8 mouse cellular contexts compared by ENCODE assay signal in genomic region chr1:134361195-134361856, GRCm38 (mm10). TPM values are rescaled to one million over a fixed set of nuclear protein-coding genes. Genes with fewer than 3 reads are reported as not detected.
DNase-seq lines count a peak whose midpoint lies in the region; ATAC-seq and TF ChIP-seq lines count a peak whose summit lies in the region.

No protein-coding gene starts in this region.

- peaks cover 42% of the 10 kb centered on the region for H3K36me3 ChIP-seq in heart, embryonic 13.5 days
- peaks cover 15% of the 10 kb centered on the region for H3K36me3 ChIP-seq in ES-E14 (ENCODE audit: control insufficient read depth, insufficient read depth, low read length, poor library complexity, severe bottlenecking)
- peaks cover 24% of the 10 kb centered on the region for H3K36me3 ChIP-seq in forebrain, embryonic 12.5 days (replicated peaks)
- H3K36me3 ChIP-seq in liver, embryonic 11.5 days (ENCODE audit: control insufficient read depth, insufficient read depth, low read length) = peaks cover 15% of the 10 kb centered on the region
- H3K36me3 ChIP-seq in stomach, embryonic 14.5 days (ENCODE audit: control insufficient read depth, insufficient read depth, low read length) = peaks cover 22% of the 10 kb centered on the region

- in situ Hi-C loops in ES-E14 (cut with MboI; ENCODE audit: low sequenced_read_pairs in 2 of 2, unreplicated experiment in 2 of 2) = no loop called here

- H3K4me1 ChIP-seq in heart, embryonic 13.5 days = peaks cover 20% of the 10 kb centered on the region
- peaks cover 0 to 5% of the 10 kb centered on the region in 2 experiments; a peak in 1 of 4 replicates for H3K4me1 ChIP-seq in ES-E14 (ENCODE audit: control insufficient read depth in 2 of 2, insufficient read depth in 2 of 2, low read length in 2 of 2, poor library complexity in 1 of 2)
- H3K4me1 ChIP-seq in forebrain, embryonic 12.5 days = peaks cover 15% of the 10 kb centered on the region
- peaks cover 7% of the 10 kb centered on the region; the same call in 1 of the 2 replicates for H3K4me1 ChIP-seq in liver, embryonic 11.5 days (replicated peaks; ENCODE audit: control insufficient read depth, insufficient read depth, low read length)
- peaks cover 6% of the 10 kb centered on the region; the same call in 1 of the 2 replicates for H3K4me1 ChIP-seq in stomach, embryonic 14.5 days (ENCODE audit: control insufficient read depth, insufficient read depth, low read length)

- ATAC-seq in heart, embryonic 13.5 days (ENCODE audit: extremely low read depth, insufficient number of reproducible peaks, low FRiP score, low TSS enrichment) = peak; percentile 81
- peak; percentile 86 for ATAC-seq in forebrain, embryonic 12.5 days (ENCODE audit: low FRiP score)
- ATAC-seq in liver, embryonic 11.5 days (replicated peaks; ENCODE audit: low FRiP score) = peak; percentile 85
- peak; percentile 80 for ATAC-seq in stomach, embryonic 14.5 days (ENCODE audit: insufficient number of reproducible peaks, insufficient read depth, low FRiP score, low read depth)

- DNase-seq in heart, postnatal 25 days (ENCODE audit: low spot score) = no peak
- DNase-seq in ES-E14 (ENCODE audit: low read depth, low spot score) = no peak
- DNase-seq in liver, embryonic 11.5 days (ENCODE audit: low spot score) = no peak
- no peak for DNase-seq in left cerebral cortex, adult 9 months (ENCODE audit: low spot score in 2 of 2)
- DNase-seq in ovary, adult 18-20 months (ENCODE audit: low spot score) = no peak

- H3K27me3 ChIP-seq in heart, embryonic 13.5 days (replicated peaks) = no peaks in the 10 kb centered on the region
- no peaks in the 10 kb centered on the region for H3K27me3 ChIP-seq in forebrain, embryonic 12.5 days
- H3K27me3 ChIP-seq in liver, embryonic 11.5 days (replicated peaks; ENCODE audit: control insufficient read depth, insufficient read depth, low read length) = no peaks in the 10 kb centered on the region
- no peaks in the 10 kb centered on the region for H3K27me3 ChIP-seq in stomach, embryonic 14.5 days (ENCODE audit: control insufficient read depth, insufficient read depth, low read length)

- H3K9me3 ChIP-seq in heart, embryonic 13.5 days = no peaks in the 10 kb centered on the region
- H3K9me3 ChIP-seq in ES-E14 (ENCODE audit: control insufficient read depth, insufficient read depth, low read depth, low read length) = no peaks in the 10 kb centered on the region
- no peaks in the 10 kb centered on the region for H3K9me3 ChIP-seq in forebrain, embryonic 12.5 days
- H3K9me3 ChIP-seq in liver, embryonic 11.5 days (ENCODE audit: control insufficient read depth, low read length) = no peaks in the 10 kb centered on the region
- H3K9me3 ChIP-seq in stomach, embryonic 14.5 days (ENCODE audit: control insufficient read depth, low read depth, low read length) = no peaks in the 10 kb centered on the region

- peak overlapping the region; percentile 81 for H3K27ac ChIP-seq in heart, embryonic 13.5 days (replicated peaks)
- H3K27ac ChIP-seq in ES-E14 (ENCODE audit: insufficient read depth, low read depth, low read length, poor library complexity, severe bottlenecking) = peak overlapping the region; percentile 78
- peak overlapping the region; percentile 76 for H3K27ac ChIP-seq in forebrain, embryonic 12.5 days
- peak overlapping the region; percentile 86 for H3K27ac ChIP-seq in liver, embryonic 11.5 days (ENCODE audit: low read depth, low read length)
- peak overlapping the region; percentile 78 for H3K27ac ChIP-seq in stomach, embryonic 14.5 days (ENCODE audit: low read length)

- H3K4me3 ChIP-seq in heart, embryonic 13.5 days = peak overlapping the region; percentile 97
- H3K4me3 ChIP-seq in ES-E14 (ENCODE audit: insufficient read depth in 1 of 2, low read depth in 1 of 2, low read length in 2 of 2, poor library complexity in 1 of 2, severe bottlenecking in 1 of 2) = peak overlapping the region; percentile 92 to 93
- peak overlapping the region; percentile 92 for H3K4me3 ChIP-seq in forebrain, embryonic 12.5 days (replicated peaks)
- H3K4me3 ChIP-seq in liver, embryonic 11.5 days (ENCODE audit: low read depth, low read length) = peak overlapping the region; percentile 85
- peak overlapping the region; percentile 85 for H3K4me3 ChIP-seq in stomach, embryonic 14.5 days (ENCODE audit: low read depth, low read length)

- H3K4me2 ChIP-seq in heart, embryonic 13.5 days = peak overlapping the region; percentile 93
- peak overlapping the region; percentile 80 for H3K4me2 ChIP-seq in forebrain, embryonic 12.5 days
- peak overlapping the region; percentile 85 for H3K4me2 ChIP-seq in liver, embryonic 11.5 days
- H3K4me2 ChIP-seq in stomach, embryonic 14.5 days (replicated peaks; ENCODE audit: low read depth, low read length) = peak overlapping the region; percentile 72

- WGBS in heart, embryonic 13.5 days = under 1% methylated on average over 33 of the region's 44 CpGs
- 1% methylated on average over 40 of the region's 44 CpGs for WGBS in forebrain, embryonic 12.5 days
- WGBS in liver, embryonic 11.5 days = 1% methylated on average over 42 of the region's 44 CpGs
- WGBS in stomach, embryonic 14.5 days = 2% methylated on average over 44 of the region's 44 CpGs

- peak overlapping the region; percentile 97 for H3K9ac ChIP-seq in heart, embryonic 13.5 days
- peak overlapping the region; percentile 96 for H3K9ac ChIP-seq in ES-E14 (ENCODE audit: insufficient read depth, low read depth, low read length, poor library complexity, severe bottlenecking)
- H3K9ac ChIP-seq in forebrain, embryonic 12.5 days = peak overlapping the region; percentile 93
- peak overlapping the region; percentile 88 for H3K9ac ChIP-seq in liver, embryonic 11.5 days (ENCODE audit: low read depth, low read length)
- peak overlapping the region; percentile 82 for H3K9ac ChIP-seq in stomach, embryonic 14.5 days (replicated peaks; ENCODE audit: low read depth, low read length)

- intact Hi-C loops in heart, postnatal 25 days (cut with DNase I) = no loop called here

TF ChIP-seq in ES-E14, 5 proteins besides CTCF, POLR2A, EP300 and RAD21:
- TF ChIP-seq MAFK (IDR thresholded peaks at IDR 0.05; ENCODE audit: insufficient read depth, low read depth, low read length) = no peak
- no peak for TF ChIP-seq CHD2 (IDR thresholded peaks at IDR 0.05; ENCODE audit: low read depth, low read length)
- TF ChIP-seq ZNF384 (IDR thresholded peaks at IDR 0.05; ENCODE audit: low read depth, low read length) = no peak
- TF ChIP-seq ZC3H11A (IDR thresholded peaks at IDR 0.05; ENCODE audit: borderline replicate concordance, low read depth, low read length) = no peak
- TF ChIP-seq HCFC1 (IDR thresholded peaks at IDR 0.05; ENCODE audit: borderline replicate concordance, insufficient read depth, low read length) = no peak

RNA-seq across cellular contexts. Expression of gene Tmem183a, which starts 0.5 kb away (rescaled TPM):
- 54.0 and 63.0 TPM in 2 replicates for polyA plus RNA-seq in heart, embryonic 13.5 days (2015; fragmentation: Nextera tagmentation; extraction: Ambion mirVana)
- 10 to 100 TPM; 19.4 to 19.8 TPM for total RNA-seq in heart, postnatal 25 days (2021)
- 100 and 120 TPM in 2 replicates for total RNA-seq in ES-E14 (2012; rRNA removed)
- 130 and 131 TPM in 2 replicates for polyA plus RNA-seq in forebrain, embryonic 12.5 days (2016; fragmentation: Nextera tagmentation; extraction: Ambion mirVana)
- 95.6 and 101 TPM in 2 replicates for polyA plus RNA-seq in liver, embryonic 11.5 days (2014; fragmentation: Nextera tagmentation; extraction: Ambion mirVana)
- 93.0 and 101 TPM in 2 replicates for polyA plus RNA-seq in stomach, embryonic 14.5 days (2014; fragmentation: Nextera tagmentation; extraction: Ambion mirVana)

RNA-seq across cellular contexts. Expression of gene 4933406M09Rik, which starts 24.4 kb away (rescaled TPM):
- polyA plus RNA-seq in heart, embryonic 13.5 days (2015; fragmentation: Nextera tagmentation; extraction: Ambion mirVana) = not detected in 2 replicates
- not detected for total RNA-seq in heart, postnatal 25 days (2021)
- total RNA-seq in ES-E14 (2012; rRNA removed) = 0.22 TPM in 1 of 2 replicates, not detected in the other
- not detected in 2 replicates for polyA plus RNA-seq in forebrain, embryonic 12.5 days (2016; fragmentation: Nextera tagmentation; extraction: Ambion mirVana)
- polyA plus RNA-seq in liver, embryonic 11.5 days (2014; fragmentation: Nextera tagmentation; extraction: Ambion mirVana) = not detected in 2 replicates
- polyA plus RNA-seq in stomach, embryonic 14.5 days (2014; fragmentation: Nextera tagmentation; extraction: Ambion mirVana) = not detected in 2 replicates

RNA-seq across cellular contexts. Expression of gene Ppfia4, which starts 28.6 kb away (rescaled TPM):
- 10.9 and 12.6 TPM in 2 replicates for polyA plus RNA-seq in heart, embryonic 13.5 days (2015; fragmentation: Nextera tagmentation; extraction: Ambion mirVana)
- 1 to 10 TPM; 1.6 to 1.9 TPM for total RNA-seq in heart, postnatal 25 days (2021)
- total RNA-seq in ES-E14 (2012; rRNA removed) = 14.1 and 35.3 TPM in 2 replicates
- 3.1 and 3.2 TPM in 2 replicates for polyA plus RNA-seq in forebrain, embryonic 12.5 days (2016; fragmentation: Nextera tagmentation; extraction: Ambion mirVana)
- 1.5 and 2.1 TPM in 2 replicates for polyA plus RNA-seq in liver, embryonic 11.5 days (2014; fragmentation: Nextera tagmentation; extraction: Ambion mirVana)
- polyA plus RNA-seq in stomach, embryonic 14.5 days (2014; fragmentation: Nextera tagmentation; extraction: Ambion mirVana) = 4.8 and 5.7 TPM in 2 replicates

RNA-seq across cellular contexts. Expression of gene Cyb5r1, which starts 44.0 kb away (rescaled TPM):
- 37.8 and 44.7 TPM in 2 replicates for polyA plus RNA-seq in heart, embryonic 13.5 days (2015; fragmentation: Nextera tagmentation; extraction: Ambion mirVana)
- total RNA-seq in heart, postnatal 25 days (2021) = 10 to 100 TPM; 25.3 to 25.5 TPM
- 186 and 305 TPM in 2 replicates for total RNA-seq in ES-E14 (2012; rRNA removed)
- polyA plus RNA-seq in forebrain, embryonic 12.5 days (2016; fragmentation: Nextera tagmentation; extraction: Ambion mirVana) = 19.2 and 21.5 TPM in 2 replicates
- 34.3 and 36.9 TPM in 2 replicates for polyA plus RNA-seq in liver, embryonic 11.5 days (2014; fragmentation: Nextera tagmentation; extraction: Ambion mirVana)
- polyA plus RNA-seq in stomach, embryonic 14.5 days (2014; fragmentation: Nextera tagmentation; extraction: Ambion mirVana) = 39.3 and 39.9 TPM in 2 replicates

RNA-seq across cellular contexts. Expression of gene Adipor1, which starts 53.9 kb away (rescaled TPM):
- polyA plus RNA-seq in heart, embryonic 13.5 days (2015; fragmentation: Nextera tagmentation; extraction: Ambion mirVana) = 133 and 134 TPM in 2 replicates
- 100 to 1,000 TPM; 140 TPM for total RNA-seq in heart, postnatal 25 days (2021)
- total RNA-seq in ES-E14 (2012; rRNA removed) = 80.6 and 88.0 TPM in 2 replicates
- polyA plus RNA-seq in forebrain, embryonic 12.5 days (2016; fragmentation: Nextera tagmentation; extraction: Ambion mirVana) = 61.1 and 65.1 TPM in 2 replicates
- polyA plus RNA-seq in liver, embryonic 11.5 days (2014; fragmentation: Nextera tagmentation; extraction: Ambion mirVana) = 91.7 and 99.2 TPM in 2 replicates
- polyA plus RNA-seq in stomach, embryonic 14.5 days (2014; fragmentation: Nextera tagmentation; extraction: Ambion mirVana) = 85.5 and 91.3 TPM in 2 replicates
